Mouse (Mus musculus): ENCODE data around the gene Dazap1. TPM values are rescaled to one million over a fixed set of nuclear protein-coding genes. Genes with fewer than 3 reads are reported as not detected.
"Not testable (repeated sequence)": the region's sequence is repeated elsewhere in the genome, so short reads cannot be mapped to it uniquely, and the experiment has no call there.

Dazap1 gene
- polyA plus RNA-seq (2015; fragmentation: Nextera tagmentation; extraction: Ambion mirVana): 21.1 and 21.3 TPM in 2 replicates

DNA sequence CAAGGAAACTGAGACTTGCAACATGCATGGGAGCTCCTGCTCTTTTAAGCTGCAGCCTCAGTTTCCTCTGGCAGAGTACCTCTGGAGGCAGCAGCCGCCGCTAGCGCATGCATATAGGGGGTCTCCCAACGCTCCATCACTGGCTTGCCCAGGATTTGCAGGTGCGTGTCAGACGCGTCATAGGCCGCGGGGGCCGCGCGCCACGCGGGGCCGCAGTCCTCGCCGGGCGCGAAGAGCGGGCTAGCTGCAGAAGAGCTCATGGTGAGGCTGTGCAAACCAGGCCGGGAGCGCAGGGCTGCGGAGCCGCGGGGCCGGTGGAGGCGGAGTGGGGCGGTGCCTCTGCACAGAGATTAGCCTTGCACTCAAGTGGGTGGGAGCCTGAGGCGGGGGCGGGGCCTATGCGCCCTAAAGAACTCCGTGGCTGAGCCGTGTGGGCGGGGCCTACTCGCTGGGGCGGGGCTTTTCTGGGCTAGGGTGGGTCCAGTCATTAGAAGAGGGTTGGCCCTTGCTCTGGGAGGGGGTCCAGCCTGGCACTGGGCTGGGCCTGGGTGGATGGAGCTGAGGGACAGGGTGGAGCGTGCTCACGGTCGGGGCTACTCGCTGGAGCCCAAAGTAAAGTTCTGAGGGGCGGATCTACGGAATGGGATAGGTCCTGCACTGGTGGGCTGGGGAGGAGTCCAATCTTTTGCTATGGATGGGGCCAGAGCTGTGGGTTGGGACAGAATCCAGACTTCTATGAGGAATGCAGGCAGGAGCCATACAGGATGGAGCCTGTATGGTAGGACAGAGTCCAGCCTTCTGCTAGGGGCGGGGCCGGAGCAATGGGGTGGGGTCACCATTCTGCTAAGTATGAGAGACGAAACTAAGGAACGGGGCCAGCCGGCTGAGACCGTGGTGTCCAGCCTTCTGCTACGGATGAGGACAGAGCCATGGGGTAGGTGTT, at the start of gene Dazap1, which contains the start of gene Gamt:
Gene Dazap1, plus strand, starts transcription at position 845 of the 943 bp plus-strand sequence.
Gene Gamt, minus strand, starts transcription at position 371 of the 943 bp plus-strand sequence.
- ATAC-seq (ENCODE audit: low read depth): peak; percentile 72
- no peaks in the 10 kb centered on the region for H3K9me3 ChIP-seq (replicated peaks; ENCODE audit: control insufficient read depth, low read length)
- H3K4me3 ChIP-seq (ENCODE audit: low read depth, low read length): peak within 1 kb of the TSS; percentile 64
- peak within 1 kb of the TSS; percentile 95 for H3K27ac ChIP-seq (ENCODE audit: low read length)
- WGBS (ENCODE audit: insufficient replicate concordance): under 1% methylated on average over 49 of the region's 49 CpGs
- no peaks in the 10 kb centered on the region for H3K27me3 ChIP-seq (ENCODE audit: control insufficient read depth, insufficient read depth, low read depth, low read length)
- H3K4me2 ChIP-seq (ENCODE audit: low read depth, low read length): peak within 1 kb of the TSS; percentile 81
- H3K4me1 ChIP-seq (ENCODE audit: control insufficient read depth, low read depth, low read length): peaks cover 51% of the 10 kb centered on the region
- H3K9ac ChIP-seq (ENCODE audit: low read depth, low read length): peak within 1 kb of the TSS; percentile 74
- peaks cover 8% of the 10 kb centered on the region for H3K36me3 ChIP-seq (ENCODE audit: control insufficient read depth, insufficient read depth)

GRCm38 (mm10) chr10:80211547-80212103, 49.7 kb upstream of the Dazap1 start:
- not testable (repeated sequence) for H3K4me1 ChIP-seq (ENCODE audit: control insufficient read depth, low read depth, low read length); ATAC-seq (ENCODE audit: low read depth); H3K4me3 ChIP-seq (ENCODE audit: low read depth, low read length); H3K9ac ChIP-seq (ENCODE audit: low read depth, low read length); H3K27ac ChIP-seq (ENCODE audit: low read length); H3K36me3 ChIP-seq (ENCODE audit: control insufficient read depth, insufficient read depth); H3K4me2 ChIP-seq (ENCODE audit: low read depth, low read length); H3K9me3 ChIP-seq (replicated peaks; ENCODE audit: control insufficient read depth, low read length); H3K27me3 ChIP-seq (ENCODE audit: control insufficient read depth, insufficient read depth, low read depth, low read length)
- 57% methylated on average over 7 of the region's 7 CpGs for WGBS (ENCODE audit: insufficient replicate concordance)

DNA sequence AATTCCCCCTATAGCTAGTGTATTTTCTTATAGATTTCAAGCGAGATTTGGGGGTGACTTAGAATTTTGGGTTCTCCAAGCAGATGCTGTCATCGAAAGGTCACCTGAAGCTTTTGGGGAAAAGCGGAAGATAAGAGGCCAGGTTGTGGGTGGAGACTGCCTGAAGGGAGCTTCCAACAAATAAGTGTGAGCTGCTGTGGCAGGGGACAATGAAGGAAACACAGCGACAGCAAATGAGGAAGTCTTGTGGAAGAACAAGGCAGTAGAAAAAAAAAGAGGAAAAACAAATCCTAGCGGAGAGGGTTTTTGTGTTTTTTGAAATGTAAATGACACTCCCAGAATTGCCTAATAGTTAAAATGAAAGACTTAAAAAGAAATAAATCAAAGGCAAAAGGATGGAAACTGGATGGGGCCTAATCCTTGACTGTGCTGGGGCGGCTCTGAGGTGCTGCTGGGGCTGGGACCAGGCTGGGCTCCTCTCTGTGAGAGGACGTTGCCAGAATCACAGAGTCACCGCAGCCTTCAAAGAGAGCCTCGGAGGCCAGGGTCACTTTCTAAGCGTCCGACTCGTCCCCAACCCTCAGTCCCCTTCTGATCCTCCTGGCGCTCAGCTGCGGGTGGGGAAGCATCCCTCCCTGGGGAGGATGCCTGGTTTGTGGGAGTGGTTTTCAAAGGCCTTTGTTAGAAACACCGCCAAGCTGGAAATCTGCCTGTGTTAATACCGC, 46.1 kb upstream of the Dazap1 start:
- Histone ChIP-seq H3K9me3 (replicated peaks; ENCODE audit: control insufficient read depth, low read length) (no peaks in the 10 kb centered on the region), H3K4me3 (ENCODE audit: low read depth, low read length) (no peak overlapping the region), H3K4me1 (ENCODE audit: control insufficient read depth, low read depth, low read length) (no peaks in the 10 kb centered on the region), H3K4me2 (ENCODE audit: low read depth, low read length) (no peak overlapping the region), H3K27ac (ENCODE audit: low read length) (no peak overlapping the region), H3K9ac (ENCODE audit: low read depth, low read length) (no peak overlapping the region), H3K36me3 (ENCODE audit: control insufficient read depth, insufficient read depth) (no peaks in the 10 kb centered on the region), H3K27me3 (ENCODE audit: control insufficient read depth, insufficient read depth, low read depth, low read length) (no peaks in the 10 kb centered on the region)
- WGBS (ENCODE audit: insufficient replicate concordance): 23% methylated on average over 16 of the region's 16 CpGs
- ATAC-seq (ENCODE audit: low read depth): no peak

- 50% methylated on average over 7 of the region's 9 CpGs for WGBS (ENCODE audit: insufficient replicate concordance)
- Histone ChIP-seq H3K9ac (ENCODE audit: low read depth, low read length) (no peak overlapping the region), H3K27me3 (ENCODE audit: control insufficient read depth, insufficient read depth, low read depth, low read length) (no peaks in the 10 kb centered on the region; the same call in 1 of the 2 replicates), H3K27ac (ENCODE audit: low read length) (no peak overlapping the region), H3K9me3 (replicated peaks; ENCODE audit: control insufficient read depth, low read length) (no peaks in the 10 kb centered on the region), H3K4me2 (ENCODE audit: low read depth, low read length) (no peak overlapping the region), H3K4me1 (ENCODE audit: control insufficient read depth, low read depth, low read length) (peaks cover 2% of the 10 kb centered on the region), H3K4me3 (ENCODE audit: low read depth, low read length) (no peak overlapping the region), H3K36me3 (ENCODE audit: control insufficient read depth, insufficient read depth) (no peaks in the 10 kb centered on the region)
- no peak for ATAC-seq (ENCODE audit: low read depth)
Observed at GRCm38 (mm10) chr10:80220676-80221075, 40.6 kb upstream of the Dazap1 start.

DNA sequence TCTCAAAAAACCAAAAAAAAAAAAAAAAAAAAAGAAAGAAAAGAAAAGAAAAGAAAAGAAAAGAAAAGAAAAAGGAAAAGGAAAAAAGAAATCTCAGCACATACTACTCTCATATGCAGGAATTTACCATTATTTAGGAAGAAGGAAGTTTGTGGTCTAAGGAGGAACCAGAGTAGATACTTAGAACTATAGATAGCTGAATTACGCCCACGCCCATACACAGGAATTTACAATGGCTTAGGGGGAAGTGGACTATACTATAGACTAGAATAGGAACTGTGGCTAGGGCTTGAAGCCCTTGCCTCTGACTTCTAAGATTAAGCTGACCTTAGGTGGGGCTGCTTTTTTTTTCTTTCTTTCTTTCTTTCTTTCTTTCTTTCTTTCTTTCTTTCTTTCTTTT, 38.1 kb upstream of the Dazap1 start:
- H3K4me2 ChIP-seq (ENCODE audit: low read depth, low read length); ATAC-seq (ENCODE audit: low read depth); H3K27ac ChIP-seq (ENCODE audit: low read length); H3K4me3 ChIP-seq (ENCODE audit: low read depth, low read length); H3K9ac ChIP-seq (ENCODE audit: low read depth, low read length); H3K36me3 ChIP-seq (ENCODE audit: control insufficient read depth, insufficient read depth); H3K27me3 ChIP-seq (ENCODE audit: control insufficient read depth, insufficient read depth, low read depth, low read length); H3K9me3 ChIP-seq (replicated peaks; ENCODE audit: control insufficient read depth, low read length): not testable (repeated sequence)
- peaks cover 20% of the 10 kb centered on the region for H3K4me1 ChIP-seq (ENCODE audit: control insufficient read depth, low read depth, low read length)
- 17% methylated on average over 2 of the region's 2 CpGs for WGBS (ENCODE audit: insufficient replicate concordance)

DNA sequence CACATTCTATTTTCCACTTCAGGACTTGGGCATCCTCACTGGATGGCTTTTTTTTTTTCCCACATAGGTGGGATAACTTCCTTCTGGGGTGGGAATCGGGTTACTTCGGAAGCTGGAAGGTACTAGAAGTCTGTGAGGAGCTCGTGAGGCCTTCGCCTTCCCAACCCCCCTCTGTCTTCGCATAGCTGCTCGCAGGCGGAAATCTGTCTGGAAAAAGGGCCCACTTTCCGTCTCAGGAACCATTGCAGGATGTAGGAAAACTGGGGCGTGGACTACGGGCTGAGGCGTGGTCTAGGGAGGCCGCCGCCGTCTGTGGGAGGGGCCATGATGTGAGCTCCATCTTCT, 35.2 kb upstream of the Dazap1 start:
- ATAC-seq (ENCODE audit: low read depth): no peak
- peaks cover 8% of the 10 kb centered on the region for H3K36me3 ChIP-seq (ENCODE audit: control insufficient read depth, insufficient read depth)
- peaks cover 23% of the 10 kb centered on the region for H3K4me1 ChIP-seq (ENCODE audit: control insufficient read depth, low read depth, low read length)
- peak overlapping the region; percentile 76 for H3K27ac ChIP-seq (ENCODE audit: low read length)
- no peaks in the 10 kb centered on the region; the same call in 1 of the 2 replicates for H3K27me3 ChIP-seq (ENCODE audit: control insufficient read depth, insufficient read depth, low read depth, low read length)
- peak overlapping the region; percentile 100 for H3K4me2 ChIP-seq (ENCODE audit: low read depth, low read length)
- WGBS (ENCODE audit: insufficient replicate concordance): 3% methylated on average over 14 of the region's 14 CpGs
- H3K9ac ChIP-seq (ENCODE audit: low read depth, low read length): peak overlapping the region; percentile 65
- peak overlapping the region; percentile 89 for H3K4me3 ChIP-seq (ENCODE audit: low read depth, low read length)
- H3K9me3 ChIP-seq (replicated peaks; ENCODE audit: control insufficient read depth, low read length): no peaks in the 10 kb centered on the region

DNA sequence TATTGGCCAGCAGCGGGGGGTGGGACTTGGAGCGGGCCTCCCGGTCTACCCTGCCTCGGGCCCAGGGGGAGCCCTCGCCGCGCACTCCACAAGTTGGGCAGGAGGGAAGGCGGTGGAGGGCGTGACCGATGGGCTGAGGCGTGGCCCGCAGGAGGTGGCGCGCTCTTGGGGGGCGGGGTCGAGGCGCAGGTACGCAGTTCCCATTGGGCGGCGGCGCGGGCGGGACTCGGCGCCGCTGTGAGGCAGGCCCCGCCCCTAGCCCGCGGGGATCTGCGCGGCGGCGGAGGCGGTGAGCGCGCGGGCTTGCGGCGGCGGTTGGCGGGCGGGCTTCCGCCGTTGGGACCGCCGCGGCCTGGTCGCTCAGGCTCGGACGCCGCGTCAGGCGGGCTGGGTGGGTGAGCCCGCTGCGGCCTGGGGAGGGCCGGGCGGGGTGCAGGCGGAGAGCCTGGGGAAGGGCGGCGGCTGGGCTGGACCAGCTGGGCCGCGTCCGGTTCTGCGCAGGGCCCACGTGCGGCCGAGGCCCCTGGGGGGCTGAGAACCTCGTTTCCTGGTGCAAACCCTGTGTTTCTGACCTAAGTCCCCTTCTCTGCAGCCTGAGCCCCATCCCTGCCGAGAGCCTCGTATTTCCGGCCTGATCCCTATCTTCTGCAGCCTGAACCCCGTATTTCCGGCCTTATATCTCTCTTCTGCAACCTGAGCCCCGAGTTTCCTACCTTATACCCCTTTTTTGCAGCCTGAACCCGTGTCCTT, 34.7 kb upstream of the Dazap1 start, which contains the start of gene Mum1:
Gene Mum1, plus strand, starts transcription at position 19 of the 750 bp plus-strand sequence.
- H3K9ac ChIP-seq (ENCODE audit: low read depth, low read length): peak within 1 kb of the TSS; percentile 87
- peak within 1 kb of the TSS; percentile 89 for H3K4me3 ChIP-seq (ENCODE audit: low read depth, low read length)
- H3K27me3 ChIP-seq (ENCODE audit: control insufficient read depth, insufficient read depth, low read depth, low read length): no peaks in the 10 kb centered on the region
- H3K9me3 ChIP-seq (replicated peaks; ENCODE audit: control insufficient read depth, low read length): no peaks in the 10 kb centered on the region
- under 1% methylated on average over 65 of the region's 75 CpGs for WGBS (ENCODE audit: insufficient replicate concordance)
- peak within 1 kb of the TSS; percentile 100 for H3K4me2 ChIP-seq (ENCODE audit: low read depth, low read length)
- H3K36me3 ChIP-seq (ENCODE audit: control insufficient read depth, insufficient read depth): peaks cover 8% of the 10 kb centered on the region
- peak; percentile 99 for ATAC-seq (ENCODE audit: low read depth)
- peak within 1 kb of the TSS; percentile 92 for H3K27ac ChIP-seq (ENCODE audit: low read length)
- peaks cover 23% of the 10 kb centered on the region for H3K4me1 ChIP-seq (ENCODE audit: control insufficient read depth, low read depth, low read length)

DNA sequence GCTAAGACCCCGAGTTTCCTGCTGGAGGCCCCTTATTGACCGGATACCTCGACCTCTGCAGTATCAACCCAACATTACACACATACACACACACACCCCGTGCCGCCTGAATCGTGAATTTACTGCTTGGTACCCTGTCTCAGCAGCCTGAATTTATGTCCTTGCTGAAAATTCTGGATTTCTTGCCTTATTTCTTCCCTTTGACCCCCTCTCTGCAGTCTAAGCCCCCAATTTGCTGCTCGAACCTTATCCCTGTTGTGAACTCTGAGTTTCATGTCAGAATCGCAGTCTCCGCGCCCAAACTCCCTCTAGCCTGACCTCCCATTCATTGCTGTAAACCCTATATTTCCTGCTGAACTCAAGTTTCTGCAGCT, 34.1 kb upstream of the Dazap1 start:
- Histone ChIP-seq H3K4me1 (ENCODE audit: control insufficient read depth, low read depth, low read length) (peaks cover 23% of the 10 kb centered on the region), H3K36me3 (ENCODE audit: control insufficient read depth, insufficient read depth) (peaks cover 8% of the 10 kb centered on the region), H3K27me3 (ENCODE audit: control insufficient read depth, insufficient read depth, low read depth, low read length) (no peaks in the 10 kb centered on the region), H3K4me3 (ENCODE audit: low read depth, low read length) (peak overlapping the region; percentile 89), H3K9ac (ENCODE audit: low read depth, low read length) (peak overlapping the region; percentile 87), H3K9me3 (replicated peaks; ENCODE audit: control insufficient read depth, low read length) (no peaks in the 10 kb centered on the region), H3K4me2 (ENCODE audit: low read depth, low read length) (peak overlapping the region; percentile 100), H3K27ac (ENCODE audit: low read length) (peak overlapping the region; percentile 92)
- 5% methylated on average over 10 of the region's 10 CpGs for WGBS (ENCODE audit: insufficient replicate concordance)
- ATAC-seq (ENCODE audit: low read depth): no peak
